Mouse (Mus musculus): ENCODE data around the gene Cggbp1.

DNA sequence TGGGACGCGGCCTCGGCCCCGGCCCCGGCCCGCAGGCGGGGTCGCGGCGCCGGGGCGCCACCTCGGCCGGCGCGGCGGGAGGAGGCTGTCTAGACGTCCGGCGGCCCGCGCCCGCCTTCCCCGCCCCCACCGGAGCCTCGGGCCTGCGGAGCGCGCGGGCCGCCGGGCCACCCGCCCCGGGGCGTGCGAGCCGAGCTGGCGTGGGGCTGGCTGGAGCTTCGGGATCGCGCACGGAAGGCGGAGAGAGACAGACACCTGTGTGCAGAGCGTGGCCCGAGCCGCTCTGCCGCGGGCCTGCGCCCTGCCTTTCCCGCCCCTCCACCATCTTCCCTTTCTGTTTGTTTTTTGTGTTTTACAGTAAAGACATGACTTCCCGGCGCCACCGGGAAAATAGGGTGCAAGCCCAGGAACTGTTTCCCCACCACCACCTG lies 660 bp downstream of the Cggbp1 start:
- TF ChIP-seq MAFK (IDR thresholded peaks at IDR 0.05; ENCODE audit: insufficient read depth, low read depth, low read length) (no peak), ZC3H11A (IDR thresholded peaks at IDR 0.05; ENCODE audit: borderline replicate concordance, low read depth, low read length) (no peak), ZNF384 (IDR thresholded peaks at IDR 0.05; ENCODE audit: low read depth, low read length) (no peak), HCFC1 (IDR thresholded peaks at IDR 0.05; ENCODE audit: borderline replicate concordance, insufficient read depth, low read length) (no peak)
